Mouse (Mus musculus): Measurements from ENCODE around the gene Tubd1.

DNA sequence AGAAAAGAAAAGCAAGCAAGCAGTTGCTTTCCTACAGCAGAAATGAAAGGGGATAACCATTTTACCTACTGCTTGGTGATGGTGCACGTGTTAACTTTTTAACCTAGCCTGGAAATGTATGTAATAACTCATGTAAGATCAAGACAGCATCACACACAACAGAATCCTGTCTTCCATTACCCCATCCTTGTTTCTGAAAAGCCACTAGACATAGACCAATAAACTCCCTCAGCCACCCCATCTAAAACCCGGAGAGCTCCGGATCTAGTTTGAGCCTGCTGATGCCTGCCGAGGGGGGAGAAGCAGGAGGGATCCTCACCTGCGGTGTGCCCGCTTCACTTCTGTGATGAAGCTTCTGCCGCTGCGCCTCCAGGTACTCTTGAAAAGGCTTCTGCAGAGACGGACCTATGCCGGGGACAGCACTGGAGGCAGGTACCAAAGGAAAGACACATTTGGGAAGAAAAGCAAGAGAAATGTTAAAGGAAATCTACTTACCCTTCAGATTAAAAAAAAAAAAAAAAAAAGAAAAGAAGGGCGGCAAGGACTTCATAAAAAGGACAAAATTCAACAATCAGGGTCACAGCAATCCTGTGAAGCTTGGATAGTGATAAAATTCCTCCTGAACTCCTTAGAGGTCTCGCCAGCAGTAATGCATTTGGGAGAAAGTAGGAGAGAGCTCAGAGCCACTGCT, 41.5 kb downstream of the Tubd1 start:
- no peak for TF ChIP-seq EP300 (IDR thresholded peaks at IDR 0.05)
- no peak for TF ChIP-seq CTCF (IDR thresholded peaks at IDR 0.05)

Data from lung, postnatal 0 days (tissue).